Mouse (Mus musculus) stomach, embryonic 14.5 days (tissue): ENCODE data around the gene Retsat. TPM values are rescaled to one million over a fixed set of nuclear protein-coding genes. Genes with fewer than 3 reads are reported as not detected.

Experiments used
- ATAC-seq: fragments of 200-750 bp; cut with Nextera tagmentation; 2 replicates; pipeline ENCODE4 v1.8.0; 2017; ENCODE audit warnings: low read depth, moderate TSS enrichment; ENCODE audit not compliant: insufficient number of reproducible peaks, insufficient read depth, low FRiP score
- H3K27ac ChIP-seq: fragments of 300-500 bp; sonication (generic); 2 replicates; pipeline ENCODE4 v1.5.1; 2014; ENCODE audit warnings: mild to moderate bottlenecking, low read length, moderate library complexity, mixed read lengths
- H3K27me3 ChIP-seq: fragments of 300-500 bp; sonication (generic); 2 replicates; pipeline ENCODE4 v1.6.1; 2014; ENCODE audit warnings: low read length, control low read depth, mixed read lengths; ENCODE audit not compliant: control insufficient read depth, insufficient read depth
- H3K36me3 ChIP-seq: fragments of 300-500 bp; sonication (generic); 2 replicates; pipeline ENCODE4 v1.6.1; 2014; ENCODE audit warnings: mild to moderate bottlenecking, control low read depth, low read length, moderate library complexity, mixed read lengths; ENCODE audit not compliant: control insufficient read depth, insufficient read depth
- H3K4me1 ChIP-seq: fragments of 300-500 bp; sonication (generic); 2 replicates; pipeline ENCODE4 v1.6.1; 2014; ENCODE audit warnings: low read length, control low read depth, mixed read lengths; ENCODE audit not compliant: control insufficient read depth, insufficient read depth
- H3K4me2 ChIP-seq: fragments of 300-500 bp; sonication (generic); replicated peaks from 2 replicates; pipeline ENCODE4 v1.6.1; 2014; ENCODE audit warnings: low read depth, low read length, control low read depth
- H3K4me3 ChIP-seq: fragments of 300-500 bp; sonication (generic); 2 replicates; pipeline ENCODE4 v1.5.1; 2014; ENCODE audit warnings: low read depth, low read length, control low read depth
- H3K9ac ChIP-seq: fragments of 300-500 bp; sonication (generic); replicated peaks from 2 replicates; pipeline ENCODE4 v1.6.1; 2014; ENCODE audit warnings: low read depth, mild to moderate bottlenecking, control low read depth, low read length, moderate library complexity, mixed read lengths
- H3K9me3 ChIP-seq: fragments of 300-500 bp; sonication (generic); 2 replicates; pipeline ENCODE4 v1.6.1; 2016; ENCODE audit warnings: low read depth, low read length, control low read depth; ENCODE audit not compliant: control insufficient read depth
- WGBS: fragments of 180-500 bp; shearing (Covaris S2); extraction: QIAGEN DNeasy Blood & Tissue Kit; methylation state at CpG from one replicate; pipeline ENCODE4 v1.1.7; 2014; 5-methylcytosine and 5-hydroxymethylcytosine counted together
- polyA plus RNA-seq: library from polyadenylated mRNA; unstranded; fragments of >200 nt; fragmentation: Nextera tagmentation; extraction: Ambion mirVana; gene quantifications from 2 replicates; pipeline ENCODE4 v1.2.1, GENCODE M21; 2014

The Retsat gene
- polyA plus RNA-seq, 1 experiment from 2014 or later, result 21.9 TPM

DNA sequence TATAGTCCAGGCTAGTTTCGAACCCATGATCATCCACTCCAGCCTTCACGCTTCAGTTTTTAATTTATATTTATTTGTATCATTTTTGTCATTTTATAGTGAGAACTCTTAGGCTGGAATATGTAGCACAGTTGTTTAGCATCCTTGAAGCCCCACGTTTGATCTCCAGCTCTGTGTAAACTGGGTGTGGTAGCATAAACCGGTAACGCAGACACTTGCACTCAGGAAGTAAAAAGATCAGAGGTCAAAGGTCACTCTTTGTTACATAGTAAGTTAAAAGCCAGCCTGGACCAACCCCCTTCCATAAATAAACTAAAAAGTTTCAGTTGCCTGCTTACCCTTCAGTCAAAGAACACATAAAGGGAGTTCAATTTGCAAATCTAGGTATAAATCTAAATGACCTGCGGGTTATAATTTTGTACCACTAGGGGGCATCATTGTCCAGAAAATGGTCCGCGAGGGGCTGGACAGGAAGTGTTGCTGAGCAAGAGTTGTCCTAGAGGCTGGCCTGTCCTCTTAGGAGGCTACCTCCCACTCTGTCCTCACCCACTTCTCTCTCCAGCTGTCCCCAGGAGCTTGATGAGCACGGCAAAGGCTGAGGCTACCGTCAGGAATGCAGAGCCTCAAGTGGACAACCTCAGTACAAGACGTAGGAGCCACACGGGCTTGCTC is 37.6 kb downstream of the Retsat start:
- ATAC-seq, result peak; percentile 68

DNA sequence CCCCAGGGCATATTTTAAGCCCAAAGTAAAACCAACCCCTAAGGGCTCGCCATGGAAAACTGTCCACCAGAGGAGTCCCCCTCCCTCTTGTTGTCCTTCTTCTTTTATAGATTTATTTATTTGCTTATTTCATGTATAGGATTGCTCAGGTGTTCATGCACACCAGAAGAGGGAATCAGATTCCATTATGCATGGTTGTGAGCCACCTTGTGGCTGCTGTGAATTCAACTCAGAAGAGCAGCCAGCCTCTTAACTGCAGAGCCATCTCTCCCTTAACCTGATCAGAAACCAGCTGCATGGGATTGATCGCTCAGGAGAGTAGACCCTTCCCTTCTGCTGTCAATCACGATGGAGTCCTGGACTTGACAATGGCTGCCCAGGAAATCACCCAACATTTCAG is 38.7 kb downstream of the Retsat start:
- Histone ChIP-seq H3K27me3 (no peaks in the 10 kb centered on the region), H3K4me1 (peaks cover 7% of the 10 kb centered on the region; the same call in 1 of the 2 replicates), H3K9me3 (no peaks in the 10 kb centered on the region), H3K4me3 (no peak overlapping the region), H3K36me3 (peaks cover 8% of the 10 kb centered on the region), H3K27ac (no peak overlapping the region), H3K4me2 (no peak overlapping the region), H3K9ac (no peak overlapping the region)
- 80% methylated on average over 3 of the region's 3 CpGs for WGBS
- ATAC-seq, result no peak

More for the DNA sequence above, 37.6 kb downstream of the Retsat start:
- Histone ChIP-seq H3K36me3 (peaks cover 15% of the 10 kb centered on the region), H3K9ac (no peak overlapping the region), H3K4me2 (no peak overlapping the region), H3K27me3 (no peaks in the 10 kb centered on the region), H3K9me3 (no peaks in the 10 kb centered on the region), H3K4me1 (peaks cover 7% of the 10 kb centered on the region; the same call in 1 of the 2 replicates), H3K27ac (no peak overlapping the region), H3K4me3 (no peak overlapping the region)
- 39% methylated on average over 12 of the region's 12 CpGs for WGBS

DNA sequence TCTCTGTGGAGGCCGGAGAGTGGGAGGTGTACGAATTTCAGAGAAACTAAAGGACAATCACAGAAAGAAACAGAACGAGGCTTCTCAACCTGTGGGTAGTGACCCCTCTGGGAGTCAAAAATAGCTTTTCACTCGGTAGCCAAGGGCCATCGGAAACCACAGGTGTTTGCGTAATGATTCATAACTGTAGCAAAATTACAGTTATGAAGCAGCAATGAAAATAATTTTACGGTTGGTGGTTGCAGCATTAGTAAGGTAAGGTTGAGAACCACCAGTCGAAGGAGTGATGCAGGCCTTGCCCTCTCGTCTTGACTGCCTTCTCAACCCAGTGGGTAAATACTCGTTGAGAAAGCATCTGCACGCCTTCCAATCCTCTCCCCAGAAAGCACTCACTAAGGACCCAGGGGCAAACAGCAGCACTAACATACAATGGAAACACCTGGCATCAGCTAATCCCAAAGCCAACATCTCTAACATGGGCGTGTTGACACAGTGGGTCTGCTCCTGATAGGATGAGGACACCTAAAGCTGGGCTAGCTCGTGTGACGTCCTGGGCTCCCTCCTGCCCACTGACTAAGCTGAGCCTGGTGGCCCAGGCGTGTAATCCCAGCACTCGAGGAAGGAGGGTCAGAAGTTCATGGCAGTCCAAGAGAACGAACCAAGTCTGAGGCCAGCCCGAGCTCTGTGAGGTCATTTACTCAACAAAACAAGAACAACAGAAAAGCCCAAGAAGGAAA is 43.1 kb downstream of the Retsat start:
- peaks cover 4% of the 10 kb centered on the region; the same call in 1 of the 2 replicates for H3K4me1 ChIP-seq
- WGBS, result 69% methylated on average over 18 of the region's 18 CpGs
- H3K4me2 ChIP-seq, result no peak overlapping the region
- no peak overlapping the region for H3K9ac ChIP-seq
- peak; percentile 86 for ATAC-seq
- H3K9me3 ChIP-seq, result no peaks in the 10 kb centered on the region
- no peaks in the 10 kb centered on the region for H3K36me3 ChIP-seq
- H3K27me3 ChIP-seq, result no peaks in the 10 kb centered on the region
- H3K4me3 ChIP-seq, result no peak overlapping the region
- H3K27ac ChIP-seq, result peak overlapping the region; percentile 75

DNA sequence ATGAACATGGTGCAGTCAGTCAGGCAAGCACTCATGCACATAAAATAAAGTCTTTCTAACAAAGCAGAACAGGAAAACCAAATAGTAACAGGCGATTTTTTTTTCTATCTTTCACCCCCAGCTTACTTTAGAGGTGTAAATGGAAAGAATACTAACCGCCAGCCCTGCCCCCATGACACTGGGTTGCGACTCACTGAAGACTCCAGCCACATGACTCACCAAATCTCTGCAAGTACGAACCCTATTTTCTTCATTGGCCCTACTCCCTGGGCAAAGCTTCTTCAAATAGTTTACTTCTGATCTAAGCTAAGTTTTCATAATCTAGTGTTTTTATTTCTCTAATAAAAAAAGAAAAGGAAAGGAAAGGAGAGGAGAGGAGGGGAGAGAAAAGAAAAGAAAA is 46.3 kb downstream of the Retsat start:
- WGBS, result 72% methylated on average over 4 of the region's 4 CpGs
- no peak for ATAC-seq
- H3K27ac ChIP-seq, result no peak overlapping the region
- H3K9ac ChIP-seq, result no peak overlapping the region
- no peak overlapping the region for H3K4me2 ChIP-seq
- H3K36me3 ChIP-seq, result 0 out of 2 replicates have a peak, but pooled peaks cover 3% of the 10 kb centered on the region
- H3K9me3 ChIP-seq, result no peaks in the 10 kb centered on the region
- H3K4me1 ChIP-seq, result no peaks in the 10 kb centered on the region
- no peak overlapping the region for H3K4me3 ChIP-seq
- no peaks in the 10 kb centered on the region for H3K27me3 ChIP-seq

DNA sequence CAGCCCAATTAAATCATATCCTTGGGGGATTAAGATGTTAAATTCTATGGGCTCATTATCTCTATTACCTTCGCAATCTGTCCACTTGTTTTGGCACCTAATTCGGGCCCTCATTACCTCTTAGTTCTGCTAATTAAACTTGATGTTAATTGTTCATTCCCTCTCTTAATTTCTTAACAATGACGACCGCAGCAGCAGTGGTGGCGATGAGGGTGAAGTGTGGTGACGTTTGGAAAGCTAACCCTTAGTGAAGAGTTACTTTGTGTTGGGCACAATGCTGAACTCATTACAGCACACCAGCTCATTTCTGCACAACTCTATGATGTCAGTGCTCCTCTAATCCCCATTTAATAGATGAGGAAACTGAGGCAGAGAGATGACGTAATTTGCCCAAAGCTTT is 47.1 kb downstream of the Retsat start:
- Histone ChIP-seq H3K4me1 (peaks cover 6% of the 10 kb centered on the region; the same call in 1 of the 2 replicates), H3K4me2 (no peak overlapping the region), H3K9ac (no peak overlapping the region), H3K27ac (no peak overlapping the region), H3K36me3 (0 out of 2 replicates have a peak, but pooled peaks cover 3% of the 10 kb centered on the region), H3K4me3 (no peak overlapping the region), H3K9me3 (no peaks in the 10 kb centered on the region), H3K27me3 (no peaks in the 10 kb centered on the region)
- ATAC-seq, result no peak
- WGBS, result 90% methylated on average over 7 of the region's 7 CpGs

DNA sequence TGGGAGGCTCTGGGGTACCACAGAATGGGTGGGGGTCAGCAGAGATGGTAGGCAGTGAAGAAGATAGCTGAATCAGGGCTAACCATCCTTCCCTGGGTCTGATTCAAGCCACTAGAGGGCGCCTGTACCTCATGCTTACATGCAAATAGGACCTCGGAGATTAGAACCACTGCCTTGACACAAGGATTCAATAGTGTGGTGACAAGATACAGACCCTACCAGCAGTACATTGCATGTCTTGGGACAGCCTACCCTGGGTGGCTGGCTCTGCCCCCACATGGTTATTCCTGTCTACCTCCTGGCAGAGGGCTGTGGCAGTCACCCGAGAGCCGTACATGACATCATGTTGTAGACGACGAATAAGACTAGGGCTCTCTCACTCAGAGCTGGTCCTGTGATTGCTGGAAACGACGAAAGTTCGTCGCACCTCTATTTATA is 49.1 kb downstream of the Retsat start:
- Histone ChIP-seq H3K4me2 (no peak overlapping the region), H3K9ac (no peak overlapping the region), H3K4me1 (peaks cover 12% of the 10 kb centered on the region), H3K27me3 (no peaks in the 10 kb centered on the region), H3K9me3 (no peaks in the 10 kb centered on the region), H3K4me3 (no peak overlapping the region), H3K27ac (no peak overlapping the region), H3K36me3 (0 out of 2 replicates have a peak, but pooled peaks cover 3% of the 10 kb centered on the region)
- ATAC-seq, result peak; percentile 47; the same call in 1 of the 2 replicates
- WGBS, result 45% methylated on average over 10 of the region's 10 CpGs

DNA sequence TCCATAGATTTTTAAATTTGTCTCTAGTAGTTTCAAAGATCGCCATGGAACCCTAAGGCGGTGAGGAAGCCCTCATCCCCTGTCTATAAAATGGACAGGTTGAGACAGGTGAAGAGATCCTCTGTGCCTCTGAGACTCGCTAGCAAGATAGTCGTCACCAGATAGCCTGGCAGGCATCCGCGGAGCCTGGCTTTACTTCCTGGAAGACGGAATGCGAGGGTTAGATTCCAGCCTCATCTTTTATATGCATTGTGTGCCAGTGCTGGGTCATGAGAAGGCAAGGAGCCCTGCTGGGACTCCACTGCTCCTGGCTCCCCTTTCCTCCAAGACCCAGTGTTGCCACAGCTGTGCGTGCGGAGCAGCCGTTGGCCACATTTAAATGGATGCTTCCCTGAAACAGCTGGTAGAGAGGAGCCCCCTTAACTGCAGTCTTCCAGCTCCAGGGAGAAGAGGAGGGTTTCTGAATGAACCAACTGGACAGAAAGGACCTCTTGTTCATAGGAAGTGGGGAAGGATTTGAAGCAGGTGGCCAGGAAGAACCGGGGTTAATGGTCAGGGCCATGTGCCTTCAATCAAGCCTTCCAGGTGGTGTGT is 49.8 kb downstream of the Retsat start:
- no peak overlapping the region for H3K4me3 ChIP-seq
- whole genome bisulfite sequencing, result 57% methylated on average over 12 of the region's 12 CpGs
- H3K4me2 ChIP-seq, result no peak overlapping the region
- 0 out of 2 replicates have a peak, but pooled peaks cover 3% of the 10 kb centered on the region for H3K36me3 ChIP-seq
- H3K9me3 ChIP-seq, result no peaks in the 10 kb centered on the region
- H3K4me1 ChIP-seq, result peaks cover 12% of the 10 kb centered on the region
- H3K9ac ChIP-seq, result no peak overlapping the region
- no peak for ATAC-seq
- no peaks in the 10 kb centered on the region for H3K27me3 ChIP-seq
- H3K27ac ChIP-seq, result no peak overlapping the region

DNA sequence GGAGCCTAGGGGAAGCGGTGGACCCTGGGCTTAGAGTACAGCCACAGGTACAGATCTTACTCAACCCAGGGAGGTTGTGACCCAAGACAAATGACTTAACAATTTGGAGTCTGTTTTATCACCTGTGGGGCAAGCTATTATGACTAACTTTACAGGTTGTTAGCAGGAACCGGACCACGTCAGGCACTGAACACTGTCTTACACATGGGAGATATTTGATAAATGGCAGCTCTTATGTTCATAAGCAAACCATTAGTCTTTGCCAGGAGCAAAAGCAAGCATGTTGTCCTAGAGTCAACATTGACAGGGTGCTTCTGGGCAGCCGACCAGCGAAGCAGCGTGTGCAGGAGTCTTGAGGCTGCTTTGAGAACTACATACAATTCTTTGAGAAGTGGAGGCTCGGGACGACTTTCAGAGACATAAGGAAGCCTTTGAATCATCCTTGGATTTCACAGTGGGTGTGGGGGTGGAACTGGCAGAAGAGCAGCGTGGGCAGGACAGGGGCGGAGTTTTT is 52.1 kb downstream of the Retsat start:
- no peak overlapping the region for H3K4me2 ChIP-seq
- no peaks in the 10 kb centered on the region for H3K27me3 ChIP-seq
- H3K4me1 ChIP-seq, result peaks cover 29% of the 10 kb centered on the region
- 0 out of 2 replicates have a peak, but pooled peaks cover 3% of the 10 kb centered on the region for H3K36me3 ChIP-seq
- 27% methylated on average over 10 of the region's 10 CpGs for WGBS
- H3K9me3 ChIP-seq, result no peaks in the 10 kb centered on the region
- H3K4me3 ChIP-seq, result no peak overlapping the region
- H3K27ac ChIP-seq, result peak overlapping the region; percentile 53; the same call in 1 of the 2 replicates
- no peak overlapping the region for H3K9ac ChIP-seq
- ATAC-seq, result peak; percentile 70
